Mouse (Mus musculus): Measurements from ENCODE around the gene Gdpd2.
A peak's percentile ranks its signal among the peaks of the same experiment; 100 is the strongest.

Gdpd2 gene

GRCm38 (mm10) chrX:100729665-100730188, at the start of gene Gdpd2:
Gdpd2 (plus strand) TSS chrX:100729873.
- DNase-seq (ENCODE audit: low spot score in 2 of 2): no peak

GRCm38 (mm10) chrX:100686527-100686926, 43.1 kb upstream of the Gdpd2 start:
- no peak for DNase-seq (ENCODE audit: low spot score in 2 of 2)

- DNase-seq (ENCODE audit: low spot score in 2 of 2): no peak
Measured at GRCm38 (mm10) chrX:100687360-100688032, 42.2 kb upstream of the Gdpd2 start.

- DNase-seq (ENCODE audit: low spot score in 2 of 2): no peak
Measured at GRCm38 (mm10) chrX:100688033-100688370, 41.7 kb upstream of the Gdpd2 start.

- DNase-seq (ENCODE audit: low spot score in 2 of 2): no peak
Measured at GRCm38 (mm10) chrX:100696776-100697175, 32.9 kb upstream of the Gdpd2 start.

- no peak for DNase-seq (ENCODE audit: low spot score in 2 of 2)
Measured at GRCm38 (mm10) chrX:100708032-100708431, 21.6 kb upstream of the Gdpd2 start.

- DNase-seq (ENCODE audit: low spot score in 2 of 2): no peak
Measured at GRCm38 (mm10) chrX:100716173-100716572, 13.5 kb upstream of the Gdpd2 start.

- peak in 1 of 2 experiments; percentile 12 for DNase-seq (ENCODE audit: low spot score in 2 of 2)
Measured at GRCm38 (mm10) chrX:100728947-100729346, 726 bp upstream of the Gdpd2 start.

GRCm38 (mm10) chrX:100730266-100730665, 593 bp downstream of the Gdpd2 start:
- DNase-seq (ENCODE audit: low spot score in 2 of 2): no peak

GRCm38 (mm10) chrX:100734359-100734758, 4.7 kb downstream of the Gdpd2 start:
- no peak for DNase-seq (ENCODE audit: low spot score in 2 of 2)

- peak; percentile 38 to 63 for DNase-seq (ENCODE audit: low spot score in 2 of 2)
Measured at GRCm38 (mm10) chrX:100738918-100739317, 9.2 kb downstream of the Gdpd2 start.

GRCm38 (mm10) chrX:100739443-100739842, 9.8 kb downstream of the Gdpd2 start:
- DNase-seq (ENCODE audit: low spot score in 2 of 2): no peak

GRCm38 (mm10) chrX:100740785-100741184, 11.1 kb downstream of the Gdpd2 start:
- no peak for DNase-seq (ENCODE audit: low spot score in 2 of 2)

- DNase-seq (ENCODE audit: low spot score in 2 of 2): peak; percentile 66
Measured at GRCm38 (mm10) chrX:100741940-100742339, 12.3 kb downstream of the Gdpd2 start.

- no peak for DNase-seq (ENCODE audit: low spot score in 2 of 2)
Measured at GRCm38 (mm10) chrX:100765855-100766254, 36.2 kb downstream of the Gdpd2 start.

GRCm38 (mm10) chrX:100767181-100767884, 37.7 kb downstream of the Gdpd2 start, which contains the start of gene Dlg3:
Dlg3 (plus strand) TSS chrX:100767722.
- peak; percentile 51 to 53 for DNase-seq (ENCODE audit: low spot score in 2 of 2)

- DNase-seq (ENCODE audit: low spot score in 2 of 2): no peak
Measured at GRCm38 (mm10) chrX:100767885-100768626, 38.4 kb downstream of the Gdpd2 start.

GRCm38 (mm10) chrX:100769281-100769680, 39.6 kb downstream of the Gdpd2 start:
- DNase-seq (ENCODE audit: low spot score in 2 of 2): no peak

GRCm38 (mm10) chrX:100774341-100774811, 44.7 kb downstream of the Gdpd2 start:
- peak in 1 of 2 experiments; percentile 33 for DNase-seq (ENCODE audit: low spot score in 2 of 2)

- DNase-seq (ENCODE audit: low spot score in 2 of 2): no peak
Measured at GRCm38 (mm10) chrX:100775405-100775804, 45.7 kb downstream of the Gdpd2 start.

- DNase-seq (ENCODE audit: low spot score in 2 of 2): peak; percentile 32 to 49
Measured at GRCm38 (mm10) chrX:100776494-100776893, 46.8 kb downstream of the Gdpd2 start.

GRCm38 (mm10) chrX:100776985-100777654, 47.4 kb downstream of the Gdpd2 start:
- no peak for DNase-seq (ENCODE audit: low spot score in 2 of 2)

All from frontal cortex, postnatal 14 days (tissue).